Mouse (Mus musculus): ENCODE data around the gene 1700057G04Rik. TPM values are rescaled to one million over a fixed set of nuclear protein-coding genes. Genes with fewer than 3 reads are reported as not detected.

The 1700057G04Rik gene
- polyA plus RNA-seq, 1 experiment from 2014 or later, result not detected

GRCm38 (mm10) chr9:92331383-92331782 lies 22.2 kb downstream of the 1700057G04Rik start:
- Histone ChIP-seq H3K36me3 (ENCODE audit: control insufficient read depth, insufficient read depth, low read length) (no peaks in the 10 kb centered on the region), H3K27ac (replicated peaks; ENCODE audit: low read depth, low read length) (no peak overlapping the region), H3K9me3 (ENCODE audit: control insufficient read depth, low read length) (no peaks in the 10 kb centered on the region), H3K4me3 (replicated peaks; ENCODE audit: low read depth, low read length) (no peak overlapping the region), H3K4me2 (ENCODE audit: low read length) (no peak overlapping the region), H3K4me1 (ENCODE audit: control insufficient read depth, insufficient read depth, low read length) (no peaks in the 10 kb centered on the region), H3K9ac (replicated peaks; ENCODE audit: low read length) (no peak overlapping the region), H3K27me3 (ENCODE audit: control insufficient read depth, insufficient read depth, low read length) (no peaks in the 10 kb centered on the region)
- ATAC-seq (ENCODE audit: low FRiP score, low TSS enrichment) (no peak), DNase-seq (no peak)
- 96% methylated on average over 4 of the region's 4 CpGs for WGBS

DNA sequence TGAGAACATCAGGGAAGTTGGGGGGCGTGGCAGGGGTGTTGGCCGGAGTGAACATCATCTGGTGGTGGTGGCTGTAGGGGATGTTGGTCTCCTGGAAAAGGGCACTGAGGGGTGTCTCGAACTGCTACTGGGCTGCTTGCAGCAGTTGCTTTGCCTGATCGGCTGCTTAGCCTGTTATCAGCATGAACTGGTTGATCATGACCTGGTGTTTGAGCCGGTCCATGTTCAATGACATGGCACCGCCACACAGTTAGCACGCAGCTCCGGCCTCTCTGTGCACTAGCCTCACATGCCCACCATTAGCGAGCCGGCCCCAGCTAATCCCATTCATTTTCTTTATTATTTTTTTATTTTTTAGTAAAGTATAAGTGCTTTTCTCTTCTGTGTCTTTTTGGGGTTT lies 25.7 kb downstream of the 1700057G04Rik start:
- Histone ChIP-seq H3K9ac (replicated peaks; ENCODE audit: low read length) (no peak overlapping the region), H3K4me3 (replicated peaks; ENCODE audit: low read depth, low read length) (no peak overlapping the region), H3K9me3 (ENCODE audit: control insufficient read depth, low read length) (no peaks in the 10 kb centered on the region), H3K27ac (replicated peaks; ENCODE audit: low read depth, low read length) (no peak overlapping the region), H3K36me3 (ENCODE audit: control insufficient read depth, insufficient read depth, low read length) (no peaks in the 10 kb centered on the region), H3K4me2 (ENCODE audit: low read length) (no peak overlapping the region), H3K4me1 (ENCODE audit: control insufficient read depth, insufficient read depth, low read length) (no peaks in the 10 kb centered on the region), H3K27me3 (ENCODE audit: control insufficient read depth, insufficient read depth, low read length) (no peaks in the 10 kb centered on the region)
- DNase-seq (no peak), ATAC-seq (ENCODE audit: low FRiP score, low TSS enrichment) (no peak)
- 94% methylated on average over 10 of the region's 10 CpGs for WGBS

DNA sequence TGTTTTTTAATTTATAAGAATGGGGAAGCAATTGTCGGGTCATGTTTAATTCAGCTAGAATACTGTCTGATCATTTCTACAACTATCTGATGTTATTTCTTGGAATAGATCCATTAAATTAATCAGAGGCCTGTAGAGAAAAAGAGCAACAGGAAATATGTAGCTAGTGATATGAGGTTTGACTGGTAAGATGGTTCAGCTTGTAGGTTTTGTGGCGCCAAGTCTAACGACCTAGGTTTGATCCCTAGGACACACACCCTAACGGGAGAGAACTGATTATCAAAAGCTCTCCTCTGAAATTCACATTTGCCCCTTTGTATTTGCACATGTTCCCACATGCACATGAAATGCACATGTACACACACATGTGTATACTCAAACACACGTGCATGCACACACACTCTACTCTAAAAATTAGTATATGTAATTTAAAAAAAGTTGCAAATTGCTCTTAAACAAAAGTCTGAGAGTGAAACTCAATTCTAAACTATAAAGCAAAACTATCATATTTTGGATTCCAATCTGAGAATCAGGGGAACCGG lies 26.2 kb downstream of the 1700057G04Rik start:
- H3K9ac ChIP-seq (replicated peaks; ENCODE audit: low read length), result no peak overlapping the region
- no peak for DNase-seq
- H3K27ac ChIP-seq (replicated peaks; ENCODE audit: low read depth, low read length), result no peak overlapping the region
- H3K9me3 ChIP-seq (ENCODE audit: control insufficient read depth, low read length), result no peaks in the 10 kb centered on the region
- no peak overlapping the region for H3K4me2 ChIP-seq (ENCODE audit: low read length)
- 91% methylated on average over 6 of the region's 6 CpGs for WGBS
- no peaks in the 10 kb centered on the region for H3K4me1 ChIP-seq (ENCODE audit: control insufficient read depth, insufficient read depth, low read length)
- H3K36me3 ChIP-seq (ENCODE audit: control insufficient read depth, insufficient read depth, low read length), result no peaks in the 10 kb centered on the region
- no peak overlapping the region for H3K4me3 ChIP-seq (replicated peaks; ENCODE audit: low read depth, low read length)
- no peaks in the 10 kb centered on the region for H3K27me3 ChIP-seq (ENCODE audit: control insufficient read depth, insufficient read depth, low read length)
- ATAC-seq (ENCODE audit: low FRiP score, low TSS enrichment), result no peak

DNA sequence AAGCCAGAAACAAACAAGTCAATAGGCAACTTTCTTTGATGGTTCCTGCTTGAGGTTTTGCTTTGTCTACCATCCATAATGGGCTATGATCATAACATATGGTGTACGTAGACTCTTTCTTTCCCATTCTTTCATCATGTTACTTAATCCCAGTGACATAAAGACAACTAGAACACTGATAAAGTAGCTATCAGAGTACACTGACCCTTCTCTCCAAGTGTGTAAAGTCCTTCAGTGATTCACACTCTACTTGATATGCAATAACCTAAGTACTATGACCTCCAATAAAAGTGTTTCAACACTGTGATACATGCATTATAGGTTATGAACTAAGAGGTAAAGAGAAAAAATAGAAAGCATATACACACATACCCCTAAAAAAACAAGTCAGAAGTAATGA lies 27.9 kb downstream of the 1700057G04Rik start:
- WGBS, result 93% methylated on average over 1 of the region's 1 CpGs
- Histone ChIP-seq H3K9ac (replicated peaks; ENCODE audit: low read length) (no peak overlapping the region), H3K4me2 (ENCODE audit: low read length) (no peak overlapping the region), H3K4me3 (replicated peaks; ENCODE audit: low read depth, low read length) (no peak overlapping the region), H3K27me3 (ENCODE audit: control insufficient read depth, insufficient read depth, low read length) (no peaks in the 10 kb centered on the region), H3K4me1 (ENCODE audit: control insufficient read depth, insufficient read depth, low read length) (no peaks in the 10 kb centered on the region), H3K9me3 (ENCODE audit: control insufficient read depth, low read length) (no peaks in the 10 kb centered on the region), H3K36me3 (ENCODE audit: control insufficient read depth, insufficient read depth, low read length) (no peaks in the 10 kb centered on the region), H3K27ac (replicated peaks; ENCODE audit: low read depth, low read length) (no peak overlapping the region)
- ATAC-seq (ENCODE audit: low FRiP score, low TSS enrichment) (no peak), DNase-seq (no peak)

GRCm38 (mm10) chr9:92337661-92338060 lies 28.5 kb downstream of the 1700057G04Rik start:
- no peaks in the 10 kb centered on the region for H3K27me3 ChIP-seq (ENCODE audit: control insufficient read depth, insufficient read depth, low read length)
- H3K27ac ChIP-seq (replicated peaks; ENCODE audit: low read depth, low read length), result no peak overlapping the region
- ATAC-seq (ENCODE audit: low FRiP score, low TSS enrichment) (no peak), DNase-seq (no peak)
- no peak overlapping the region for H3K9ac ChIP-seq (replicated peaks; ENCODE audit: low read length)
- H3K36me3 ChIP-seq (ENCODE audit: control insufficient read depth, insufficient read depth, low read length), result no peaks in the 10 kb centered on the region
- no peaks in the 10 kb centered on the region for H3K4me1 ChIP-seq (ENCODE audit: control insufficient read depth, insufficient read depth, low read length)
- 89% methylated on average over 3 of the region's 3 CpGs for WGBS
- no peak overlapping the region for H3K4me3 ChIP-seq (replicated peaks; ENCODE audit: low read depth, low read length)
- H3K9me3 ChIP-seq (ENCODE audit: control insufficient read depth, low read length), result no peaks in the 10 kb centered on the region
- no peak overlapping the region for H3K4me2 ChIP-seq (ENCODE audit: low read length)

DNA sequence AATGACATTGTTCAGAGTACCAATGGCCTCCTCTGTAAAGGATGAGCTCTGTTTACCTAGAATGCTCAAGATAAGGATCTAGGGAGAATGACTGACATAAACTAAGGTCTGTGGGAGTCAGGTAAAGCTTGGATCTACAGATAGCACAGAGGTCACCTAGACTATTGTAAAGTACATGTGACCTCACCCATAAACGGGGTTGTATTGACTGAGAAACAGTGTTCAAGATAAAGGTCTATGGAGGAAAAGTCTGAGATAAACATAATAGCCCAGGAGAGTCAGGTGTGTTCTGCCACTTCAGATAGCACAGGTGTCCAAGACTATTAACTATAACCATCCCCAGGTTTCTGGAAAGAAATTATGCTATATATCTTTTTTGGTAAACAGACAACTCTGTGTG lies 29.8 kb downstream of the 1700057G04Rik start:
- no peak overlapping the region for H3K9ac ChIP-seq (replicated peaks; ENCODE audit: low read length)
- no peak overlapping the region for H3K4me2 ChIP-seq (ENCODE audit: low read length)
- no peaks in the 10 kb centered on the region for H3K4me1 ChIP-seq (ENCODE audit: control insufficient read depth, insufficient read depth, low read length)
- 88% methylated on average over 1 of the region's 1 CpGs for WGBS
- no peaks in the 10 kb centered on the region for H3K27me3 ChIP-seq (ENCODE audit: control insufficient read depth, insufficient read depth, low read length)
- H3K27ac ChIP-seq (replicated peaks; ENCODE audit: low read depth, low read length), result no peak overlapping the region
- no peaks in the 10 kb centered on the region for H3K36me3 ChIP-seq (ENCODE audit: control insufficient read depth, insufficient read depth, low read length)
- H3K4me3 ChIP-seq (replicated peaks; ENCODE audit: low read depth, low read length), result no peak overlapping the region
- no peaks in the 10 kb centered on the region for H3K9me3 ChIP-seq (ENCODE audit: control insufficient read depth, low read length)
- ATAC-seq (ENCODE audit: low FRiP score, low TSS enrichment) (no peak), DNase-seq (no peak)

DNA sequence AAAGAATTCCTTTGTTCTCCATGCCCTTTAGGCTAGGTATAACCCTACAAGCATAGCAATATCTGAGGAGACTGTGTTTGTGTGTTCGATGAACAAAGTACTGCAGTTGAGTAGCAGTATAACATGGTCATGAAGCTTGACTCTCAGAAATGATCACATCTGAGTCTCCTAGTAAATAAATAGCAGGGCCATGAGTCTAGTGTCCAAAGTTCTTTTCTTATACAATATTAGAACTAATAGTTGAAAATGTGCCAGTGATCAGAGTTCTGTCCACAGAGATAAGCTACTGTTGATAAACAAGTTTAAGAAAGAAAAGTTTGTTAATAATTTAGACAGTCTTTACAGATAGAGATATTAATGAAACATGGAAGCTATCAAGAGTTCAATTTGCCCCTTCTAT lies 42.7 kb downstream of the 1700057G04Rik start:
- H3K36me3 ChIP-seq (ENCODE audit: control insufficient read depth, insufficient read depth, low read length), result no peaks in the 10 kb centered on the region
- DNase-seq, result no peak
- WGBS, result 95% methylated on average over 1 of the region's 1 CpGs
- ATAC-seq (ENCODE audit: low FRiP score, low TSS enrichment), result no peak
- H3K9me3 ChIP-seq (ENCODE audit: control insufficient read depth, low read length), result no peaks in the 10 kb centered on the region
- H3K4me3 ChIP-seq (replicated peaks; ENCODE audit: low read depth, low read length), result no peak overlapping the region
- no peak overlapping the region for H3K4me2 ChIP-seq (ENCODE audit: low read length)
- H3K9ac ChIP-seq (replicated peaks; ENCODE audit: low read length), result no peak overlapping the region
- H3K27ac ChIP-seq (replicated peaks; ENCODE audit: low read depth, low read length), result no peak overlapping the region
- H3K27me3 ChIP-seq (ENCODE audit: control insufficient read depth, insufficient read depth, low read length), result no peaks in the 10 kb centered on the region
- no peaks in the 10 kb centered on the region for H3K4me1 ChIP-seq (ENCODE audit: control insufficient read depth, insufficient read depth, low read length)

GRCm38 (mm10) chr9:92353306-92353705 lies 44.1 kb downstream of the 1700057G04Rik start:
- 80% methylated on average over 3 of the region's 3 CpGs for WGBS
- no peak for DNase-seq

DNA sequence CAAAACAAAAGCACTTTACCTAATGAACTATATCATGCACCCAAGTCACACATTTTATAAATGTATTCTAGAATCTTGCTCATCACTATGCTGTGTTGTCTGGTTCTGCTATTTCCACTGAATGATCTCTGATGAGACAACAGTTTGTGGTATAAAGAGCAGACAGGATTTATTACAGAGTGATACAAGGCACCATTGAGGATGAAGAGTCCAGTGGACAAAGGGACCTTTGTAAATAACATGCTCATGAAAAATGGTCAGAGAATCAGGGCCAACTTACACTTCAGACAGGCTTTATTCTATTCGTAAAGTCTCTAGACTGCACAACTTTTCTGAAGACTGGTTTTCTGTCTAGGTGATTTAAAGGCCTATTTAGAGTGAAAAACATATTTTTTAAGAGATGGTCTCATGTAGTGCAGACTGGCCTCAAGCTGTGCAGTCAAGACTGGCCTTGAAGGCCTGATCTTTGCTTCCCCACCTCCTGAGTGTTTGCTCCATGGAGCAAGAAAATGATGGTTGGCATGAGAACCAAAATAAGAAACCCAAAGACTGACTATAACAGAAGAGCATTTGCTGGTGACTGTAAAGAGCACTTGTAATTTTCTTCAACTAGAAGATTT lies 51.6 kb downstream of the 1700057G04Rik start:
- Histone ChIP-seq H3K27me3 (ENCODE audit: control insufficient read depth, insufficient read depth, low read length) (no peaks in the 10 kb centered on the region), H3K9me3 (ENCODE audit: control insufficient read depth, low read length) (no peaks in the 10 kb centered on the region), H3K4me3 (replicated peaks; ENCODE audit: low read depth, low read length) (no peak overlapping the region), H3K36me3 (ENCODE audit: control insufficient read depth, insufficient read depth, low read length) (no peaks in the 10 kb centered on the region), H3K4me1 (ENCODE audit: control insufficient read depth, insufficient read depth, low read length) (no peaks in the 10 kb centered on the region), H3K9ac (replicated peaks; ENCODE audit: low read length) (no peak overlapping the region), H3K27ac (replicated peaks; ENCODE audit: low read depth, low read length) (no peak overlapping the region), H3K4me2 (ENCODE audit: low read length) (no peak overlapping the region)
- WGBS, result 72% methylated on average over 1 of the region's 1 CpGs
- DNase-seq, result no peak
- ATAC-seq (ENCODE audit: low FRiP score, low TSS enrichment), result no peak

More at GRCm38 (mm10) chr9:92353306-92353705, 44.1 kb downstream of the 1700057G04Rik start:
- H3K27me3 ChIP-seq (ENCODE audit: control insufficient read depth, insufficient read depth, low read length), result no peaks in the 10 kb centered on the region
- H3K4me1 ChIP-seq (ENCODE audit: control insufficient read depth, insufficient read depth, low read length), result no peaks in the 10 kb centered on the region
- H3K4me3 ChIP-seq (replicated peaks; ENCODE audit: low read depth, low read length), result no peak overlapping the region
- no peak for ATAC-seq (ENCODE audit: low FRiP score, low TSS enrichment)
- H3K27ac ChIP-seq (replicated peaks; ENCODE audit: low read depth, low read length), result no peak overlapping the region
- no peak overlapping the region for H3K4me2 ChIP-seq (ENCODE audit: low read length)
- H3K9ac ChIP-seq (replicated peaks; ENCODE audit: low read length), result no peak overlapping the region
- H3K9me3 ChIP-seq (ENCODE audit: control insufficient read depth, low read length), result no peaks in the 10 kb centered on the region
- H3K36me3 ChIP-seq (ENCODE audit: control insufficient read depth, insufficient read depth, low read length), result no peaks in the 10 kb centered on the region

Data from midbrain, embryonic 14.5 days (tissue).